21 mouse cellular contexts compared by ENCODE assay signal in the genomic region with DNA sequence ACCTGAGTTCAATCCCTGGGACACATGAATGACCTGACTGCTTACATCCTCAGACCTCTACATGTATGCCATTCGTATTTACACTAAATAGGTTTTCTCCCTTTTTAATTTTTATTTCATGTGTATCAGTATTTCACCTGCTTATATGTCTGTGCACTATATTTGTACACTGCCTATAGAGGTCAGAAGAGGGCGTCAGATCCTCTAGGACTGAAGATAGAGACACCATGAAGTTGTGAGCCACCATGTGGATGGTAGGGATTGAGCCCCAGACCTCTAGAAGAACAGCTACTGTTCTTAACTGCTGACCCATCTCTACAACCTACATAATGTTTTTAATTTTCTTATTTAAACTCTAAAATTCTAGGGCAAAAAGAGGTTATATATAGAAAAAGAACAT.
"Had no signal": no experiment of that assay in that cellular context is flagged by ENCODE, and none has a peak within 500 bp of the region (broad histone marks: within the 10 kb centered on the region; RNA-seq: fewer than 3 reads in every experiment).

No protein-coding gene starts in this region.

- H3K9ac ChIP-seq: limb, embryonic 13.5 days; liver, embryonic 13.5 days; lung, embryonic 15.5 days; midbrain, embryonic 15.5 days; neural tube, embryonic 13.5 days; stomach, embryonic 15.5 days had no signal

- H3K9me3 ChIP-seq: limb, embryonic 10.5 days; limb, embryonic 13.5 days; liver, embryonic 13.5 days; lung, embryonic 15.5 days; midbrain, embryonic 15.5 days; neural tube, embryonic 13.5 days; stomach, embryonic 15.5 days had no signal

- H3K27me3 ChIP-seq: limb, embryonic 13.5 days; liver, embryonic 13.5 days; lung, embryonic 15.5 days; midbrain, embryonic 15.5 days; neural tube, embryonic 13.5 days; stomach, embryonic 15.5 days had no signal

- ATAC-seq: midbrain, embryonic 15.5 days had no signal

- H3K4me3 ChIP-seq: limb, embryonic 10.5 days; limb, embryonic 13.5 days; liver, embryonic 13.5 days; lung, embryonic 15.5 days; midbrain, embryonic 15.5 days; myocyte; neural tube, embryonic 13.5 days; stomach, embryonic 15.5 days had no signal

- H3K36me3 ChIP-seq: liver, embryonic 13.5 days; lung, embryonic 15.5 days; midbrain, embryonic 15.5 days; neural tube, embryonic 13.5 days; stomach, embryonic 15.5 days had no signal

- H3K4me2 ChIP-seq: limb, embryonic 13.5 days; liver, embryonic 13.5 days; lung, embryonic 15.5 days; midbrain, embryonic 11.5 days; midbrain, embryonic 15.5 days; neural tube, embryonic 13.5 days; stomach, embryonic 15.5 days had no signal

- DNase-seq: kidney, adult 18-20 months; kidney, postnatal 10 days; kidney, postnatal 36 days; layer of hippocampus, adult 9-11 months; liver; liver, embryonic 13.5 days; lung, postnatal 14 days; lung, postnatal 4 days; retina, postnatal 1 day; right cerebral cortex, postnatal 25 days; spleen, adult 18-20 months; thymus, adult 18-20 months; thymus, postnatal 36 days had no signal

- H3K4me1 ChIP-seq: stomach, embryonic 15.5 days had no signal

- H3K27ac ChIP-seq: limb, embryonic 10.5 days; limb, embryonic 13.5 days; liver, embryonic 13.5 days; lung, embryonic 15.5 days; midbrain, embryonic 15.5 days; neural tube, embryonic 13.5 days; stomach, embryonic 15.5 days had no signal
